Mouse (Mus musculus): Measurements from ENCODE around the gene Serpine2.

DNA sequence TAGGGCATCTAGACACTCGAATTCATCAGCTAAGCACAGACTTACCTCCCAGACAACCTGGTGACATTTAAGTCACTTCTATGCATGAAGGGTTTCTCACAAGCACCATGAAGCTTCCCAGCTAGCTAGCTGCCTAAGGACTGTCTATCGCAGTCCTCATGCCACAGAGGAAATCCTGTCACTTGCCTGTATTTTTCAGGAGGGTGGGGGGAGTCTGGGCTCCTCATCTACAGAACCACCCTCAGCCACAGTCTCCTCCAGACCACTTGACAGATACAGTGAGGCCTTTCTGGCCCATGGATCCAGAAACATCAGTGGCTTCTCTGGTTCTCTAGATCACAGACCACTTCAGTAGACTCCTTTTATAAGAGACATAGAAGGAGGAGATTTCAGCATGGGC is 14.1 kb downstream of the Serpine2 start:
- TF ChIP-seq POLR2A (IDR thresholded peaks at IDR 0.05; ENCODE audit: insufficient read length, low read depth) (no peak), TCF12 (IDR thresholded peaks at IDR 0.05; ENCODE audit: insufficient read depth, poor library complexity, severe bottlenecking) (no peak), MYOD1 (IDR thresholded peaks at IDR 0.05; ENCODE audit: control insufficient read depth in 1 of 3, insufficient read length in 2 of 3, low read depth in 2 of 3) (no peak), POLR2AphosphoS2 (IDR thresholded peaks at IDR 0.05; ENCODE audit: insufficient read length, low read depth) (no peak), MAX (IDR thresholded peaks at IDR 0.05; ENCODE audit: low read depth) (no peak), E2F4 (IDR thresholded peaks at IDR 0.05; ENCODE audit: insufficient read depth) (no peak), CEBPB (IDR thresholded peaks at IDR 0.05; ENCODE audit: insufficient read depth, poor library complexity, severe bottlenecking) (no peak), USF1 (IDR thresholded peaks at IDR 0.05; ENCODE audit: low read depth) (no peak)
